Mouse (Mus musculus): ENCODE measurements around the gene Cnn3.

Cnn3 gene

DNA sequence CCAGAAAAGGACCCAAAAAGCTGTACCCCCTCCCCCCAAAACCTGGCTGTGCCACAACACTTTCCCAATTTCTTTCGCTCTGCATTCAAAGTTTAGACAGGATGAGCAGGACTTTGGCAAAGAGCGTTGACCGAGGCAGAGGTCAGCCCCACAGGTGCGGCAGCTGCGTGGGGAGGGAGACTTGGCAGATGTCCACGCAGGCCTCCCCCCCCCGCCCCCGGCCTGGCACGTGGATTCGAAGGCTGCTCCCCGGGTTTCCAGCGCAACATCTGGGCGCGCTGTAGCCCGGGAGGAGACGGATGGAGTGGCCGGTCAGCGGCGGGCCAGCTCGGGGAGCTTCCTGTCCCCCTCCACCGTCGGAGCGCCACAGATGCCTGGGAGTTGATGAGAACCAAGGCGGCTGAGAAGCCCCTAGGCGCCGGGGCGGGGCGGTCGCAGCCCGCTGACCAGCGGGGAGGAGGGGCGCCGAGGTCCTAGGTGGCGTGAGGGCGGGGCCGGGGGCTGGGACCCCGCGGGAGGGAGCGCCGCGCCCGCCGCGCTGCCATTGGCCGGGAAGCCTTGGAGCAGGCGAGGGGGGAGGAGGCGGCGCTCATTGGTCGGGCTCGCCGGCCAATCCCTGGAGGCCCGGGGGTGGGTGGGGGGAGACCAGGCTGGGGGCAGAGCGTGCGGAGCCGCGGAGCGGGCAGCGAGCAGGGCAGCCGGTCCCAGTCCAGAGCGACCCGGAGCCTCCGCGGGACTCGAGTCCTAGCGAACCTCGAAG is at the start of gene Cnn3:
Cnn3 (plus strand) TSS at position 637 of the 760 bp plus-strand sequence.
- DNase-seq (ENCODE audit: low read depth): no peak

DNA sequence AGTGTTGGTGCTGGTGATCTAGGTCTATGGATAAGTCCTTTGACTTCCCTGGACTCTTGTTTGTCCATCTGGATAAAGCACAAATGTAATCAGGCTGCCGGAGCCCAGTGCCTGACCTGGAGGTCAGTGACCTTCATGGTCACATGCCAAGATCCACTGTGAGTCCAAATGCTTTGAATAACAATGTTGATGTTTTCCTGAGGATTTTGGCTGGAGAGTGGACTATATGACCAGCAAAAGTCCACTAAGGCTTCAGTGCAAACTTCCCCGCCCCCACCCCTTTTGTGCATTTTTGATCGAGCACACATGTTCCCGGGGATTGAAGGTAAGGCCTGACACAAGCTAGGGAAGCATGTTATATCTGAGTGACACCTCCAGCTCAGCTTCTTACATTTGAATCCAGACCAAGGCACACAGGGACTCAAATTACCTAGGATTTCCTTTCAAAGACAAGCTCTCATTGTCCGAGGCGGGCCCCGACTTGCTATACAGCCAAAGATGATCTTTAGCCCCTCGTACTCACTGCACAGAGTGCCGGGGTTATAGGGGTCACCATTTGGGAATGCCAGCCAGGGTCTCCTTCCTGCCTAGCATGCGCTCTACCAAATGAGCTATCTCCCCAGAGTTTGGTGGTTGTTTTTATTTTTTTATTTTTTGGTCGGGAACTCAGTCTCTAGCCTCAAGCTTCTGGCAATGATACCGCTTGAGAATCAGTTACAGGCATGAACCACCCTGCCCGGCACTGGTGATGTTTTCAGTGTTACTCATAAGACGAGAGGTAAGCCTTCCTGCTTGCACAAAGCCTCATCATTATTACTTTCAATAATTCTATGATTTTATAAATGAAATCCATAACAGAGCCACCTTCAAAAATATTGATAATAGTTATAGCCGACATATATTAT is 47.3 kb upstream of the Cnn3 start:
- no peak for DNase-seq (ENCODE audit: low read depth)

DNA sequence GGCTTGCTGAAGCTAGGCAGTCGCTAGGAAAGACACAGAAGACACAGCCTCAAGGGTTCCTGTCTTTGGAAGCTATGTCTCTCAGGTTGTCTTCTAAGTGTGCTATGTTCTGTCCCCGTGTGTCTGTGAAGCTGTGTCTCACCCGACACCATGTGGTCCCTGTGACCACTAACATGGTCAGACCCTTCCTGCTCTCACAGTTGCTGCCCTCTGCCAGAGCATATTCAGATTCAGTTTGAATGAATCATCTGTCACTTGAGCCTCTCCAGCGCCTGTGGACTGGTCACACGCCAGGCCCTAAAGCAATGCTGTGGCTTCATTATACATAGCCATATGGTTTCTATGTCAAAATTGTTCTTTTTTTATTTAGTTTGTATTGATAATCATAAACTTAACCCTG is 46.6 kb upstream of the Cnn3 start:
- peak; percentile 27 for DNase-seq (ENCODE audit: low read depth)

DNA sequence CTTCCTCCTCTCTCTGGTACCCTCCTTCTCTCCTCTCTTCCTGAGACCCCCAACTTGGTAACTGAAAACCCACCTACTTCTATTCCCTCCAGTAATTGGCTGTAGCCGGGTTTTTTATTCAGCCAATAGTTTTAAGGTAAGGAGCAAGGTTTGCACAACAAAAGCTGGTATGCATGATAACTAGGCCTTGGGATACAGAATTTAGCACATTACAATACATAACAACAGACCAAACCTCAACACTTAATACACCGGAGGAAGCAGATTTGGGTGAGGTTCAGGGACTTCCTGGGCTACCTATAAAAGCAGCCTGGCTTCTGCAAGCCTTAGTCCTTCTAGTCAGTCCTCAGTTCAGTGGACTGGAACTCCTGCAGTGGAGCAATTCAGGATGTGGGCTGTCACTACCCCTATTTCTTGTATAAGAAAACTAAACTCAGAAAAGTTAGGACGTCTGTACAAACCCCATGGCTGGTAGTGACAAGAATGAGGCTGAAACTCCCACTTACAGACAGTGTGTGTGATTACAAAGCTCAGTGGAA is 38.8 kb upstream of the Cnn3 start:
- DNase-seq (ENCODE audit: low read depth): no peak

DNA sequence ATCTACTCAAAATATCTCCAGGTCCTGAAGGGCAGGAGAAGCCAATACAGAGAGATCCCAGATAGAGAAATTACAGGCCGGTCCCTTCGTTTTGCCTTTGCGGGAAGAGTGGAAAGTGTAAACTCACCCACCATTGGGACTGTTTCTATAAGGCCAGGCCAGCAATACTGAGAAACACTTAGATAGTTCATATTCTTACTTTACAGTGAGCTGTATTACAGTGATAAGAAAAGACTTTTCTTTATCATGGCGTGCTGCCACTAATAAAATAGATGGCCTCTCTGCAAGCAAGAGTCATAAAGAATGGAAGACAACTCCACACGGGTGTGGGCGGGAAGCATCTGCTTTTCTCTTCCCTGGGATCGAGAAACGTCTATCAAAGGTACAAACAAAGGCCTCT is 36.9 kb upstream of the Cnn3 start:
- no peak for DNase-seq (ENCODE audit: low read depth)

DNA sequence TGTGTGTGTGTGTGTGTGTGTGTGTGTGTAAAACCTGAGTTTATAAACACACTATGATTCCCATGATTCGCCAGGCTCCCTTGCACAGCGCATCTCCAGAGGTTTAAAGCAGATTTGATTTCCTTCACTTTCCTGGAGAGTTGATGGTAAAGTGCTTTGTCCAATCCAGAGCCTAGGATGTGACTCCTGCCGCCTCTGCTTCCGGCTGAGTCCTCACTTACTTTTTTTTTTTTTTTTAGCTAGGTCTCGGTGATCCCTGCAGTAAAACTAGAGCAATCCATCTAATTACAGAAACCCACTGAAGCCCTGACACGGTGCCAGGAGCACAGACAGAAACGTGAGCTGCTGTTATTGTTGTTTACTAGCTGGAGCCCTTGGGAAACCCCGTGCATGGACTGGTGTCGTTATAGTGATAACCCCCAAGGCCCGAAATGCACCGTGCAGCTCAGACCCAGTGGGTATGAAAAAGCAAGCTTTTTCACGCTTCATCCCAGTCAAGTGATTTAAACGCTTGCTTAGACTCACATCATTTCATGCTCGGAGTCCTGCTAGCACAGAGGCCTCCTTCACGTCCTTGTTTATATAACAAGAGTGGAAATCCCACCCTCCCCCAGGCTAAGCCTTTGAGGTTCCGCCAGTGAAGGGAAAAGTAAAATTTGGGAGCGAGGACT is 36.3 kb upstream of the Cnn3 start:
- no peak for DNase-seq (ENCODE audit: low read depth)

DNA sequence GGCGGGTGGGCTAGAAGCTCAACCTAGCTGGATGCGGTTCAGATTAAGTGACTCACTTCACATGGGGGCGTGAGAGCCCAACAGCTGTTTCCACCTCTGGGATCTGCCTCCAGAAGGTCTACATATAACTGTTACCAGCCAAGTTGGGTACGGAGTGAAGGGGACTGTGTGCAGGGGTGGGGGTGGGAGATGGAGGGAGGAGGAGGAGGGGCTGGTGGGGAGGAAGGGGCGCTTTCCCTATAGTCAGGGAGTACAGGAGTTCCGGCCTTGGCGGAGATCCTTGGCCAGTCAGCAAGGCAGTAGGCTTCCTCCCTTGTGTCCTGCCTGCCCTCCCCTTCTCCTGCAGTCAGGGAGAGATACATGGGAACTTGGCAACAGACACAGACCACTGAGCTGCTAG is 35.6 kb upstream of the Cnn3 start:
- DNase-seq (ENCODE audit: low read depth): no peak

DNA sequence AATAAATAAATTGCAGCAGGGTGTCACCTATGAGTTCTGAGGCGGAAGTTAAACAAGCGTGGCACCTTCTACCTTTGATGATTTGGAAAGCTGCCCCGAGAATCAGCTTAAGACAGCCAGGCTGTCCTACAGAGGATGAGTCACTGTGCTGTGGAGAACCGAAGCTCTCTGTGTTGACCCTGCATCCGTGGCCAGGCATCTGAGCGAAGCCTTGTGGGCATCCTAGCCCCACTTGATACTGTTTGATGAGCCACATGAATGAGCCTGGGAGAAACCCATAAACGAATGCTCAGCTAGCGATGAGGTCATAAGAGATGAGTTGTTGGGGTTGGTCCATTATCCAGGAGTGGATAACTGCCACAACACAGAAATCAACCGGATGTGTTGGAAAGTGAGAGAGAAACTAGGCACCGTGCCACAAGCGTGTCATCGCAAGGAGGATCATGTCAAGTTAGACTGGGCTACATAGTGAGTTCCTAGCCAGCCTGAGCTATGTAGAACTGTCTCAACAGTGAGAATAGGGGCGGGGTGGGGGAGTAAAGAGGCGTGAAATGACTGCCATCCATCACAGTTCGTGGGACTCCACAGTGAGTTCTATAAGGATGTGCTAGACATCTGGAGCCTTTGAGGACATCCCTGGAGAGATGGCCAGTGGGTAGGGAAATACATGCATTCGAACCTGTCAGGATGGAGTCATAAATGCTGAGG is 30.6 kb upstream of the Cnn3 start:
- no peak for DNase-seq (ENCODE audit: low read depth)

DNA sequence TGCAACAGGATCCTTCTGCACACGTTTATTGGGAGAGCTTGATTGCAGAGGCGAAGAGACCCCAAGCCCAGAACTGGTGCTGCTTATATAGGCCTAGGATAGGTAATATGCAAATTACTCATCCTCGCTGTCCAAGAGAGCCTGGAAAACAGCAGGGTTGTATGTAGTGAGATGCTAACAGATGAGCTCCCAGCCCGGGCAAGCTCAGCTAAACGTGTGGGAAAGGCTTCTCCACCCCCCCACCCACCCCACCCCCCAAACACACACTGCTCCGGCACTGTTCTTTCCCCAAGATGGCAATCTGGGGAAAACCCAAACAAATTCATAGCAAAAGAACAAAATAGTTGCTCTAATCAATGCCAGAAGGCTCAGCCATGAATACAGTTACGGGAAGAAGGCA is 29.7 kb upstream of the Cnn3 start:
- no peak for DNase-seq (ENCODE audit: low read depth)

DNA sequence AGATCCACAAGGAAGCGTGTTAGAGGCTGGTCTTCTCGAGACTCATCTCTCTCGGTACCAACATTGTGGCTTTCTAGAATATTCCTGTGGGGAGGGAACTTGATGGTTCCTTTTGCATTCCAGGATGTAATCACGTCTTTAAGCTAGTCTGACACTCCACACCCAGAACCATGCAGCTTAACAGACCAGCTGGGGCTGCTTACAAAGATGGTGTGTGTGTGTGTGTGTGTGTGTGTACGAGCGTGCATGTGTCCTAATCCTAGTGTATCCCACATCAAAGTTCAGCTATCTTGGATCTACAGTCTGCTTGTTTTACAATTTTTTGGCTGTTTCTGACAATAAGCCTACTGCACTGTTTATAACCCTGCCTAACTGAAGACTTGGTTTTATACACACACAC is 29.3 kb upstream of the Cnn3 start:
- no peak for DNase-seq (ENCODE audit: low read depth)

DNA sequence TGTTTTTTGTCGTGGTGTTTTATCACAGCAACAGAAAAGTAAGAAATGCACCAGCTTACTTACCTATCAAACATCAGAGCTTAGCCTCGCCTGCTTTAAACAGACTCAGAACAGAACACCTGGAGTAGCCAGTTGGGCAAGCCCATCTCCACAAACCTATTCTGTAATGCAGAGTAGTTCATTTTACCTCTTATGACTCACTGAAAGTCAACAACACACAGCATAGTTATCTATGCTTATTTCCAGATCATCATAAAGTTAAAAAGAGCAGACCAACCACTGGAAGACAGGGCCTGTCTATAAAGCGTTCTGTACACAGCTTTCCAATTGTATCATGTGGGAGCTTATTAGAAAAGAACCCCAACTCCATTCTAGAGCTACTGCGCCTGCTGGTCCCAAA is 24.9 kb upstream of the Cnn3 start:
- no peak for DNase-seq (ENCODE audit: low read depth)

DNA sequence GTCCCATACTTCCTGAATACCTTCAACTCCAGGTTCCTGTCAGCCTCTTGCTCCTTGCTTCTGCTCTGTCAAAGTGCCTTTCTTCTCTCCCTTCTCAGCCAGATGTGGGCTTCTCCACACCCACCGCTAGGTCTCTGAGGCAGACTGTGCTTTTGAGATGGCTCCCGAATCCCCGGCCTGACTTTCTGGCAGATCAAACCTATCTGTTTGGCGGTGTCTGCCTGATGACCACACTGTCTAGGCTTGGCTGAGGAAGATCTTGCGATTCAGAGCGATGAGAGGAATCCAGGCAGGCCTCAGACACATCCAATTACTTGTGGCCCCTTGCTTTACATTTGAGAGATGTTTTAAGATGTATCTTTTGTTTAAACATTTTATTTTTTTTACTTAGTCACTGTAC is 24.2 kb upstream of the Cnn3 start:
- DNase-seq (ENCODE audit: low read depth): no peak

DNA sequence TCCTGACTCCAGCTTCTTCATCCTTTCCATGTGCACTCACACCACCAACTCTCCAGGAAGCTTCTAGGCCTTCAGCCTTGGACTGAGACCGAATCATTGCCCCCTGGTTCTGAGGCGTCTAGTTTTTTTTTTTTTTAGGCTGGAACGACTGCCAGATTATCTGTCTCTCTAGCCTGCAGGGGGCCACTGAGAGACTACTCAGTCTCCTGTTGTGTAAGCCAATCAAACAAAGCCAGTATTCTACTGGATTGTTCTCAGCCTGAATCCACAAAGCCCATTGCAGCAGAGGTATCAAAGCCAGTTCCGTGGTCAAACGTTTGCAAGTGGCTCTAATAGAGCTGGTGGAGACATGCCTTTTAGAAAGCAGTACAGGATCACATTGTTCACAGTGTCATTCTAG is 22.8 kb upstream of the Cnn3 start:
- DNase-seq (ENCODE audit: low read depth): no peak

DNA sequence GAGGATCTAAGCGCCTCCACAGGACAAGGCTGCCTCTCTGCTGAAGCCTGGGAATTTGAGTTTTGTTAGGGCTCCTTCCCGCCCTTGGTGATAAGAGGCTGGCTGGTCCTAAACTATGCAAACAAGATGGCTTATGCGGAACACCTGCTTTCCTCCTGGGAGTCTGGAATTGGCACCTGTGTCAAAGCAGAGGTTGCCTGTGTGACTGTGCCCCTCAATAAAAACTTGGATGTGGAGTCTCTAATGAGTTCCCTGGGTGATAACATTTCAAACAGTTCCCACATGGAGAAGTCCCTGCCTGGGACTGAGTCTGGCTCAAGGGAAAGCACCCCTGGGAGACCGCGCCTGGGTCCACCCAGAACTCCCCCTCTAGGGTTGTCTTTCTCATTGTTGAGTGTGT is 21.2 kb upstream of the Cnn3 start:
- no peak for DNase-seq (ENCODE audit: low read depth)

DNA sequence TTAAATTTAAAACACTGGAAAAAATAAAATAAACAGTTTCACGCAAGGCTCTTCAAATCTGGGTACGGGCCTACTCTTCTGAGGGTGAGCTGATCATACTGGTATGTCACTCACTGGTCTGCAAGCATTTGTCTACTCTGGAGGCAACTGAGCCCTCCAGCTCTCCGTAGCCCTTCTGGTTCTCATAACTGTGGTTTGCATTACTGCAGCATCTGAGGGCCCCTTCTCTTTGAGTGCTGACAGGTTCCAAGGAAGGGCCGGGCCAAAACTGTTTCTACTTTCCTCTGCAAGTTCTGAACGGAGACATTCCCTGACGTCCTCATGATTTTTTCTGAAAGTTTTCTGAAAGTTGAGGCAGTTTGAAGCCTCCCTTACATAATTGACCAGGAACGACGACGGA is 18.9 kb upstream of the Cnn3 start:
- DNase-seq (ENCODE audit: low read depth): no peak

DNA sequence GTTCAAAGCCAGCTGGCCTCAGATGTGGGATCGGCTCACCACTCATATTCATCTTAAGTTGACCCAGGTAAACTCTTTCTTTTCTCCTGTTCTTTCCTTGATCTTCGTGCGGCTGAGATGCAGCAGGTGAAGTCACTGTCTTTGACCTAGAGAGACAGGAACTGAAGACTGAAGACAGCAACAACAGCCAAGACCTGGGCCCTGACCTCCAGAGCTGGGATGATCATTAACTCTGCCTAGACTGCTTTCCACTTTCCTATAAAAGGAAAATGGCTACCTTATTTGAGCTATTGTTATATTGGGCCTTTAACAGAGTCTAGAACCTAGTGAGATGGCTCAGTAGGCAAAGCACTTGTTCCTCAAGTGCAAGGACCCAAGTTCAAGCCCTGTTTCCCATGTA is 17.9 kb upstream of the Cnn3 start:
- DNase-seq (ENCODE audit: low read depth): no peak

DNA sequence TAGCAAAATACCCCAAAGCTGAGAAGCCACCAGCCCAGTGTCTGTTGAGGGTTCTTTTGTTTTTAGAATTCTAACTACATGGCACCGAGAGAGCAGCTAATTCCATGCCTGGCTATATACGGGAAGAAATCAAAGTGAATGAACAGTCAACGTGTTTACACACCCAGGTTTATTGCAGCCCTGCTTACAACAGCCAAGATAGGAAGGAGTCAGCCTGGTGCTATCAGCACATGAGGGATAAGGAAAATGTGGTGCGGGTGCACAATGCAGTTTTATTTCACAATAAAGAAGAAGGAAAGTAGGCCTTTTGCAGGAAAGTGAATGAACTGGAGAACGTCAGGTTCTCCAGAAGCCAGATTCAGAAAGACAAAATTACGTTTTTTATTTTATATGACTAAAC is 14.8 kb upstream of the Cnn3 start:
- DNase-seq (ENCODE audit: low read depth): no peak

DNA sequence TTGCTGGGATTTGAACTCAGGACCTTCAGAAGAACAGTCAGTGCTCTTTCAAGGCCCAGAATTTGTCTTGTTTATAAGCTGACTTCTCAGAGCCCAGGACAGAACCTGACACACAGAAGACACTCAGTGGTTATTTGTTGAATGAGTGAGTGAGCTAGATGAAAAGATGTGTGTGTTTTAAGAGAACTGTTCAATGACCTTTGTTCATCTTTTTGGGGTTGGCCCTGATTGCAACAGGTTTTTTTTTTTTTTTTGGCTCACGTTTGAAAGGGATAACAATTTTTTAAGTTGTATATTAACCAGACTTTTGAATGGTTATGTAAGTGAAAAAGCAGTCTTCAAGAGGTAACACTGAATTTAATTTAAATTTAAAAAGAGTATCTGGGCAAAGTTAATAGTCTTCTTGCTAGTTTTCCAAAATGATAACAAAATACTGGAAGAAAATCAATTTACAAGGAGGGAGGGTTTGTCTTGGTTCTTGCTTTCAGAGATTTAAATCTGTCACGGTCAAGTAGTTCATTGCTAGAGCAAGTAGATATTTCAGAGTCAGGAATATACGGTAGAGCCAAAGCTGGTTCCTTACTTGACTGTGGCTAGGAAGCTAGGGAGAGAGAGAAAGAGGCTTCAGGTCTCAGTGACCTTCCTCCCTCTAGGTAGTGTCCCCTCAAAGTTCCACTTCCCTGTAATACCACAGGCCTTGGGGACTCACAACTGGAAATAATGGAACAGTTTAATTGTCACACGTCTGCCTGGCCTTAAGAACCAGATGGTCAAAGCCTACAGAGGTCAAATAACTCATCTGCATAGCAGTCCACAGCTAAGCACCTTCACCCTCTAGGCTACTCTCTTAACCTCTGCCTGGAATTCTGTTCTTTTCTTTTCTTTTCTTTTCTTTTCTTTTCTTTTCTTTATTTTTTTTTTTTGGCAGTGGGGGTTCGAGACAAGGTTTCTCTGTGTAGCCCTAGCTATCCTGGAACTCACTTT is 9.8 kb upstream of the Cnn3 start:
- DNase-seq (ENCODE audit: low read depth): no peak

DNA sequence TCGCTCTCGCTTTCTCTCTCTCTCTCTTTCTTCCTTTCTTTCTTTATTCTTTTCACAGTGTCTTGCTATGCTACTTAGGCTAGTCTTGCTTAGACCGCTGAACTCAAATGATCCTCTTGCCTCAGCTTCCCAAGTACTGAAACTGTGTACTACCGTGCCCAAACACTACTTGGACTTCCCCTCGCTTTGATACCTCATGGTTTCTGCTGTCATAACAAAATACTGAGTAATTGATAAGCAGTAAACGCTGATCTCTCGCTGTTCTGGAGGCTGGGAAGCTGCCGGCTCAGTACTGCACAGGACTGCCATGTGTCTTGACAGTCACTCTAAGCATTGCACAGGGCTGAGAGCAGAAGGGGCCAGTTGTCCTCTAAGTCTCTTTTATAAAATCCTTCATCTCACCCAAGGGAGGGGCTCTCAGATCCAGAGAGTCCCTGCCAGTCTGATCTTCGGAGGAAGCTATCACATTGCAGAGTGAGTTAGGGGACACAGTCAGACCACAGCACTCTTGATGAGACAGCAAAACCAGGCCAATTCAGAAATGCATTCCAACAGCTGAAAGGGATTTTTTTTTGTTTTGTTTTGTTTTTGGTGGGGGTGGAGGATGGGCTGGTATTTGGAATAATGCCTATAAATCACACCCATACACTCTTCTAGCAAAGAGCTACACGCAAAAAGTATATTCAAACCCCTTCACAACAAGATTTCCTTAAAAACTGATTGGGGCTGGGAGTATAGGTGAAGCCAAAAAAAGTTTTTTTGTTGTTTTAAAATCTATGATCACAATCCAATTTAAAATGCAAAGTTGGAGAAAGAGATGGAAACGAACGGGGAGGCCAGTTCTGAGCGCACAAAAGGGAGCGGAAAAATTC is 8.7 kb upstream of the Cnn3 start:
- no peak for DNase-seq (ENCODE audit: low read depth)

DNA sequence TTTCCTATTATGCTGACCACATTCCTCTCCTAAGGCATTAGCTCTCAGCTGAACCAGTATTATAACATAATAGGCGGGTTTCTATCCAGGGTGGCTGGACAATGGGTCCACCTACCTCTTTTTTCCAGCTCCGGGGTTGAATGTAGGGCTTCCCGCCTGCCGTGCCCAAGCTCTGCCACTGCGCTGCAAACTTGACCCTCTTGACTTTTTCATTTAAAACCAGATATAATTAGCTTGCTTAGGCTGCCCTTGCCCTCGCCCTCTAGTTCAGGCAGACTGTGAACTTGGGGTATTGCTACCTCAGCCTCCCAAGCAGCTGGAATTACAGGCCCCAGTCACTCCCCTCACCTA is 8.1 kb upstream of the Cnn3 start:
- DNase-seq (ENCODE audit: low read depth): no peak

Data from 416B (cell line).